In genomic region chr2:29271803-29272518, GRCm38 (mm10) we compare ENCODE assay signal across 9 mouse cellular contexts. TPM values are rescaled to one million over a fixed set of nuclear protein-coding genes. Genes with fewer than 3 reads are reported as not detected.
DNase-seq lines count a peak whose midpoint lies in the region; ATAC-seq and TF ChIP-seq lines count a peak whose summit lies in the region.
"Had no signal": no experiment of that assay in that cellular context is flagged by ENCODE, and none has a peak within 500 bp of the region (broad histone marks: within the 10 kb centered on the region; RNA-seq: fewer than 3 reads in every experiment).

No protein-coding gene starts in this region.

- H3K27ac ChIP-seq in kidney, adult 2 months (ENCODE audit: insufficient read depth, low read depth, low read length) = no peak overlapping the region
- peak overlapping the region; percentile 85 for H3K27ac ChIP-seq in midbrain, embryonic 10.5 days (replicated peaks)
- H3K27ac ChIP-seq in intestine, embryonic 16.5 days (ENCODE audit: low read length) = no peak overlapping the region
- H3K27ac ChIP-seq in thymus, adult 2 months (ENCODE audit: control insufficient read depth, insufficient read depth, low read length) = no peak overlapping the region
- H3K27ac ChIP-seq: embryonic facial prominence, embryonic 12.5 days had no signal

- H3K36me3 ChIP-seq in kidney, adult 2 months (ENCODE audit: control insufficient read depth, insufficient read depth, low read length) = no peaks in the 10 kb centered on the region
- H3K36me3 ChIP-seq in midbrain, embryonic 10.5 days = no peaks in the 10 kb centered on the region
- no peaks in the 10 kb centered on the region for H3K36me3 ChIP-seq in intestine, embryonic 16.5 days (ENCODE audit: control insufficient read depth, insufficient read depth, low read length)
- no peaks in the 10 kb centered on the region for H3K36me3 ChIP-seq in thymus, adult 2 months (ENCODE audit: control insufficient read depth, insufficient read depth, low read length)
- H3K36me3 ChIP-seq: embryonic facial prominence, embryonic 12.5 days had no signal

- H3K4me1 ChIP-seq in kidney, adult 2 months (ENCODE audit: control insufficient read depth, insufficient read depth, low read length) = no peaks in the 10 kb centered on the region
- peaks cover 24% of the 10 kb centered on the region for H3K4me1 ChIP-seq in midbrain, embryonic 10.5 days
- 0 out of 2 replicates have a peak, but pooled peaks cover 2% of the 10 kb centered on the region for H3K4me1 ChIP-seq in intestine, embryonic 16.5 days (ENCODE audit: control insufficient read depth, insufficient read depth, low read length)
- H3K4me1 ChIP-seq in thymus, adult 2 months (replicated peaks; ENCODE audit: control insufficient read depth, insufficient read depth, low read length) = no peaks in the 10 kb centered on the region
- H3K4me1 ChIP-seq: embryonic facial prominence, embryonic 12.5 days had no signal

- no peak overlapping the region for H3K9ac ChIP-seq in intestine, embryonic 16.5 days (ENCODE audit: low read depth, low read length)
- H3K9ac ChIP-seq: embryonic facial prominence, embryonic 12.5 days had no signal

- 47% methylated on average over 7 of the region's 7 CpGs for WGBS in kidney, adult 2 months
- 58% methylated on average over 7 of the region's 7 CpGs for WGBS in midbrain, embryonic 10.5 days
- 50% methylated on average over 7 of the region's 7 CpGs for WGBS in intestine, embryonic 16.5 days
- 24% methylated on average over 7 of the region's 7 CpGs for WGBS in thymus, adult 2 months

- no peak overlapping the region for H3K4me2 ChIP-seq in intestine, embryonic 16.5 days (ENCODE audit: low read depth, low read length)
- H3K4me2 ChIP-seq: embryonic facial prominence, embryonic 12.5 days had no signal

- H3K27me3 ChIP-seq in kidney, adult 2 months (replicated peaks; ENCODE audit: control insufficient read depth, insufficient read depth, low read length) = no peaks in the 10 kb centered on the region
- 0 out of 2 replicates have a peak, but pooled peaks cover 3% of the 10 kb centered on the region for H3K27me3 ChIP-seq in midbrain, embryonic 10.5 days (ENCODE audit: low read depth, poor library complexity, severe bottlenecking)
- no peaks in the 10 kb centered on the region for H3K27me3 ChIP-seq in intestine, embryonic 16.5 days (replicated peaks; ENCODE audit: control insufficient read depth, insufficient read depth, low read length)
- no peaks in the 10 kb centered on the region for H3K27me3 ChIP-seq in thymus, adult 2 months (ENCODE audit: control insufficient read depth, insufficient read depth, low read length)
- H3K27me3 ChIP-seq: embryonic facial prominence, embryonic 12.5 days had no signal

- no peak for TF ChIP-seq CTCF in kidney, adult 2 months (conservative IDR thresholded peaks at IDR 0.05; ENCODE audit: insufficient read depth, insufficient read length, low read depth, low read length)
- TF ChIP-seq CTCF in thymus, adult 2 months (IDR thresholded peaks at IDR 0.05; ENCODE audit: borderline replicate concordance, control insufficient read depth, extremely low read depth, insufficient read depth, low read length, poor library complexity) = no peak

- H3K4me3 ChIP-seq in kidney, adult 2 months (ENCODE audit: insufficient read depth, low read depth, low read length) = no peak overlapping the region
- 0 out of 2 replicates have a peak overlapping the region, but pooled peaks have one; percentile 2 for H3K4me3 ChIP-seq in midbrain, embryonic 10.5 days
- no peak overlapping the region for H3K4me3 ChIP-seq in intestine, embryonic 16.5 days (ENCODE audit: low read length)
- H3K4me3 ChIP-seq in thymus, adult 2 months (ENCODE audit: control insufficient read depth, insufficient read depth, low read length) = no peak overlapping the region
- H3K4me3 ChIP-seq: embryonic facial prominence, embryonic 12.5 days had no signal

- DNase-seq in heart, adult 11 months = peak; percentile 78
- DNase-seq in heart, adult 8-10 months (ENCODE audit: low spot score) = no peak
- peak; percentile 30 for DNase-seq in adrenal gland, postnatal 25 days
- peak; percentile 32 for DNase-seq in kidney, adult 2 months
- DNase-seq in midbrain, embryonic 10.5 days (ENCODE audit: low spot score) = peak; percentile 41
- DNase-seq in thymus, adult 2 months = no peak

- TF ChIP-seq POLR2A in kidney, adult 2 months (IDR thresholded peaks at IDR 0.05; ENCODE audit: low read depth, low read length) = no peak
- TF ChIP-seq POLR2A in thymus, adult 2 months (IDR thresholded peaks at IDR 0.05; ENCODE audit: control insufficient read depth, extremely low read depth, insufficient read depth, low read length, poor library complexity) = no peak

- H3K9me3 ChIP-seq in midbrain, embryonic 10.5 days (replicated peaks) = no peaks in the 10 kb centered on the region
- no peaks in the 10 kb centered on the region for H3K9me3 ChIP-seq in intestine, embryonic 16.5 days (ENCODE audit: control insufficient read depth, low read length)
- H3K9me3 ChIP-seq: embryonic facial prominence, embryonic 12.5 days had no signal

- ATAC-seq in inflammation-experienced regulatory T-cells, adult 6 months = no peak
- no peak for ATAC-seq in intestine, embryonic 16.5 days

RNA-seq across cellular contexts. Expression of gene Ntng2, which starts 19.2 kb away (rescaled TPM):
- 10 to 100 TPM in 3 of 4 experiments, 1 to 10 TPM in 1; 8.3 to 16.7 (median 13.7) TPM for total RNA-seq in heart, adult 8-10 months (2022)
- total RNA-seq in adrenal gland, postnatal 25 days (2021) = 43.0 and 54.3 TPM in 2 replicates
- 18.2 and 23.2 TPM in 2 replicates for polyA plus RNA-seq in kidney, adult 2 months (2012; rRNA removed)
- 1.6 and 2.8 TPM in 2 replicates for polyA plus RNA-seq in midbrain, embryonic 10.5 days (2016; fragmentation: Nextera tagmentation; extraction: Ambion mirVana)
- 1 to 10 TPM; 2.7 to 3.4 (median 2.9) TPM for polyA plus RNA-seq in inflammation-experienced regulatory T-cells, adult 6 months (2017; shearing (Covaris generic))
- polyA plus RNA-seq in intestine, embryonic 16.5 days (2015; fragmentation: Nextera tagmentation; extraction: Ambion mirVana) = 0.06 TPM in 1 of 2 replicates, not detected in the other
- polyA plus RNA-seq in thymus, adult 2 months (2012; rRNA removed) = 26.0 and 29.7 TPM in 2 replicates

Comparison
In these comparisons a context has a peak if more than half of its experiments do, and no peak if none do; other contexts are left out.
1. DNase-seq: peak in heart, adult 11 months (single experiment), adrenal gland, postnatal 25 days (single experiment), kidney, adult 2 months (single experiment) and midbrain, embryonic 10.5 days (single experiment); none in heart, adult 8-10 months (single experiment) and thymus, adult 2 months (single experiment).